ENCODE assay signal across 35 mouse cellular contexts in the genomic region with DNA sequence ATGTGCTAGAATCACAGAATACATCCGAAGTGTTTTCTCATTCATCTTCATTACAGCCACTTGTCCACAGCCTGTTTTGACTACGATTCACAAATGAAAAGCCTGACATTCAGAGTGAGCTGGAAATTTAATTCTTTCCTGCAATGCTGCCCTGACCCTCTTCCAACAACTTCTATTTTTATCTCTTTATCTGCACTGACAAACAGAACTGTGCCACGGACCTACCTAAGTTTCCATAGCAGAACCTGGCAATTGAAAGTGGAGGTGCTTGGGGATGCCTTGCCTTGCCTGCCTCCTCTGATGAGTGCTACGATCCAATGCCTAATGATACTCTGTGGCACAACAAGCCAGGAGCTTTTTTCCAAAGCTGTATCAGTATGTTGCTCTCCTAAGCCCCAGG. TPM values are rescaled to one million over a fixed set of nuclear protein-coding genes. Genes with fewer than 3 reads are reported as not detected.
"Had no signal": no experiment of that assay in that cellular context is flagged by ENCODE, and none has a peak within 500 bp of the region (broad histone marks: within the 10 kb centered on the region; RNA-seq: fewer than 3 reads in every experiment).

No protein-coding gene starts in this region.

- H3K36me3 ChIP-seq: embryonic facial prominence, embryonic 10.5 days; embryonic facial prominence, embryonic 12.5 days; embryonic facial prominence, embryonic 13.5 days; embryonic facial prominence, embryonic 15.5 days; forebrain, embryonic 10.5 days; forebrain, embryonic 12.5 days; forebrain, embryonic 15.5 days had no signal

- ATAC-seq: forebrain, embryonic 13.5 days; forebrain, embryonic 14.5 days; forebrain, embryonic 15.5 days; forebrain, embryonic 16.5 days; forebrain, postnatal 0 days had no signal

- H3K9ac ChIP-seq: embryonic facial prominence, embryonic 12.5 days; embryonic facial prominence, embryonic 13.5 days; embryonic facial prominence, embryonic 15.5 days; forebrain, embryonic 12.5 days; forebrain, embryonic 13.5 days; forebrain, embryonic 15.5 days; forebrain, postnatal 0 days had no signal

- H3K9me3 ChIP-seq: embryonic facial prominence, embryonic 10.5 days; embryonic facial prominence, embryonic 12.5 days; embryonic facial prominence, embryonic 13.5 days; embryonic facial prominence, embryonic 15.5 days; forebrain, embryonic 10.5 days; forebrain, embryonic 12.5 days; forebrain, embryonic 13.5 days; forebrain, embryonic 15.5 days had no signal

- H3K4me2 ChIP-seq: embryonic facial prominence, embryonic 12.5 days; embryonic facial prominence, embryonic 13.5 days; embryonic facial prominence, embryonic 15.5 days; forebrain, embryonic 12.5 days; forebrain, embryonic 13.5 days; forebrain, embryonic 15.5 days had no signal

- DNase-seq: cerebellum, adult 8-10 months; cerebellum, adult 9-10 months; cerebellum, adult 9-11 months; cerebellum, postnatal 10 days; cerebellum, postnatal 14 days; cerebellum, postnatal 25 days; cerebellum, postnatal 36 days; embryo, embryonic 11 days; forebrain, postnatal 0 days; gastrocnemius, adult 2 months; gastrocnemius, postnatal 10 days; gastrocnemius, postnatal 14 days; gastrocnemius, postnatal 25 days; gastrocnemius, postnatal 36 days; heart, adult 11 months; heart, adult 18-20 months; heart, adult 2 months had no signal

- H3K4me3 ChIP-seq: embryonic facial prominence, embryonic 10.5 days; embryonic facial prominence, embryonic 12.5 days; embryonic facial prominence, embryonic 13.5 days; embryonic facial prominence, embryonic 15.5 days; erythroblast, embryonic 14.5 days; forebrain, embryonic 10.5 days; forebrain, embryonic 12.5 days; forebrain, embryonic 13.5 days; forebrain, embryonic 15.5 days; gastrocnemius, adult 2 months; heart, adult 2 months had no signal

- H3K27ac ChIP-seq: embryonic facial prominence, embryonic 10.5 days; embryonic facial prominence, embryonic 12.5 days; embryonic facial prominence, embryonic 13.5 days; embryonic facial prominence, embryonic 15.5 days; forebrain, embryonic 10.5 days; forebrain, embryonic 12.5 days; forebrain, embryonic 13.5 days; forebrain, embryonic 15.5 days; gastrocnemius, adult 2 months; heart, adult 2 months had no signal

- H3K4me1 ChIP-seq: embryonic facial prominence, embryonic 10.5 days; embryonic facial prominence, embryonic 12.5 days; embryonic facial prominence, embryonic 13.5 days; embryonic facial prominence, embryonic 15.5 days; forebrain, embryonic 10.5 days; forebrain, embryonic 12.5 days; forebrain, embryonic 13.5 days; forebrain, embryonic 15.5 days had no signal

- H3K27me3 ChIP-seq: embryonic facial prominence, embryonic 12.5 days; embryonic facial prominence, embryonic 13.5 days; embryonic facial prominence, embryonic 15.5 days; forebrain, embryonic 12.5 days; forebrain, embryonic 13.5 days; forebrain, embryonic 15.5 days had no signal

RNA-seq across cellular contexts. Expression of a gene that starts 21.4 kb away (rescaled TPM):
- total RNA-seq: forebrain, postnatal 0 days; gastrocnemius, adult 2 months; gastrocnemius, adult 8-10 months; gastrocnemius, postnatal 10 days; gastrocnemius, postnatal 14 days; gastrocnemius, postnatal 25 days; gastrocnemius, postnatal 36 days; heart, adult 18-20 months; heart, adult 2 months; heart, adult 8-10 months had no signal
- polyA plus RNA-seq: cortical plate, adult 2 months; embryonic facial prominence, embryonic 10.5 days; embryonic facial prominence, embryonic 11.5 days; embryonic facial prominence, embryonic 12.5 days; embryonic facial prominence, embryonic 13.5 days; embryonic facial prominence, embryonic 14.5 days; embryonic facial prominence, embryonic 15.5 days; erythroblast, embryonic 14.5 days; forebrain, embryonic 10.5 days; forebrain, embryonic 11.5 days; forebrain, embryonic 12.5 days; forebrain, embryonic 13.5 days; forebrain, embryonic 14.5 days; forebrain, embryonic 15.5 days; forebrain, embryonic 16.5 days; forebrain, postnatal 0 days; frontal cortex, adult 2 months; heart, adult 2 months had no signal
